Comparison of ENCODE assay signal across 9 mouse cellular contexts in the genomic region with DNA sequence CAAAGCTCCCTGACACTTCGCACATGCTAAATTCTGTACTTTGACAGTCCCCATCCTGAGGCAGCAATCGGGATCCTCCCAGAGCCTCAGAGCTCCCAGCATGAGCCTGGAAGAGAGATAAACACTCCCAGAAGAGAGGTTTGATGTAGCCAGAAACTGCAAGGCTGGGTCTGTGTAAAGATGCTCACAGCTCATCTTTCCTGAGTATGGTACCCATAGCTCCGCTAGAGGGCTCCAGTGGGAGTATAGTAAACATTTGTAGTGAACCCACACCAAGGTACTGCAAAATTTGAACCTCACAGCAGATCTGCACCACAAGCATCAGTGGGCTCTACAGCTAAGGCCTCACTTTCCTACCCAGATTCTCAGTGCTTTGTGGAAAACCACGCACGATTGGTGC. TPM values are rescaled to one million over a fixed set of nuclear protein-coding genes. Genes with fewer than 3 reads are reported as not detected.
DNase-seq lines count a peak whose midpoint lies in the region; ATAC-seq and TF ChIP-seq lines count a peak whose summit lies in the region.
"Had no signal": no experiment of that assay in that cellular context is flagged by ENCODE, and none has a peak within 500 bp of the region (broad histone marks: within the 10 kb centered on the region; RNA-seq: fewer than 3 reads in every experiment).

No protein-coding gene starts in this region.

- intact Hi-C loops in heart, postnatal 36 days (cut with DNase I) = loop anchor here (10.0 kb wide), 1 partner anchor 346 kb away; a partner anchor contains a TSS

- no peaks in the 10 kb centered on the region for H3K4me1 ChIP-seq in lung, postnatal 0 days (ENCODE audit: insufficient read depth, low read depth, low read length)

- TF ChIP-seq EP300 in lung, postnatal 0 days (IDR thresholded peaks at IDR 0.05) = no peak

- no peaks in the 10 kb centered on the region for H3K27me3 ChIP-seq in lung, postnatal 0 days (replicated peaks; ENCODE audit: insufficient read depth, low read length)

- 55% methylated on average over 5 of the region's 5 CpGs for whole genome bisulfite sequencing in lung, postnatal 0 days

- DNase-seq in heart, adult 11 months = peak; percentile 83
- DNase-seq in heart, postnatal 36 days = no peak
- DNase-seq in lung, postnatal 0 days (ENCODE audit: low spot score) = no peak
- no peak for DNase-seq in lung, adult 18-20 months
- DNase-seq in brain, adult 2 months (ENCODE audit: low read depth, low spot score) = peak; percentile 49
- peak; percentile 51 for DNase-seq in retina, postnatal 1 day
- DNase-seq in ovary, adult 18-20 months (ENCODE audit: low spot score) = no peak
- DNase-seq in gastrocnemius, adult 18-20 months (ENCODE audit: low spot score) = no peak
- DNase-seq: layer of hippocampus, postnatal 36 days had no signal

- H3K4me2 ChIP-seq in lung, postnatal 0 days (replicated peaks; ENCODE audit: low read depth, low read length) = no peak overlapping the region

- peak; percentile 50 for TF ChIP-seq CTCF in lung, postnatal 0 days (IDR thresholded peaks at IDR 0.05)

- ATAC-seq in lung, postnatal 0 days = no peak

- H3K4me3 ChIP-seq in lung, postnatal 0 days (ENCODE audit: low read depth, low read length) = no peak overlapping the region

- H3K36me3 ChIP-seq in lung, postnatal 0 days (ENCODE audit: insufficient read depth, low read length) = no peaks in the 10 kb centered on the region

- no peaks in the 10 kb centered on the region for H3K9me3 ChIP-seq in lung, postnatal 0 days (ENCODE audit: low read length)

- no peak overlapping the region for H3K9ac ChIP-seq in lung, postnatal 0 days (replicated peaks; ENCODE audit: low read depth)

- no peak overlapping the region for H3K27ac ChIP-seq in lung, postnatal 0 days (ENCODE audit: low read length)

RNA-seq across cellular contexts. Expression of a gene that starts 4.2 kb away (rescaled TPM):
- 100 to 1,000 TPM; 213 to 214 TPM for total RNA-seq in heart, postnatal 36 days (2021)
- polyA plus RNA-seq in lung, postnatal 0 days (2015; fragmentation: Nextera tagmentation; extraction: Ambion mirVana) = 193 and 194 TPM in 2 replicates
- total RNA-seq in gastrocnemius, adult 18-20 months (2021) = 100 to 1,000 TPM; 211 to 229 TPM

RNA-seq across cellular contexts. Expression of a gene that starts 56.4 kb away (rescaled TPM):
- total RNA-seq in heart, postnatal 36 days (2021) = 10 to 100 TPM; 81.0 to 86.1 TPM
- polyA plus RNA-seq in lung, postnatal 0 days (2015; fragmentation: Nextera tagmentation; extraction: Ambion mirVana) = 93.6 and 96.0 TPM in 2 replicates
- 10 to 100 TPM; 56.5 to 67.7 TPM for total RNA-seq in gastrocnemius, adult 18-20 months (2021)

Comparison
In these comparisons a context has a peak if more than half of its experiments do, and no peak if none do; other contexts are left out.
1. DNase-seq: peak in heart, adult 11 months (single experiment), brain, adult 2 months (single experiment) and retina, postnatal 1 day (single experiment); none in heart, postnatal 36 days (0 of 2), lung, postnatal 0 days (single experiment), lung, adult 18-20 months (0 of 2), ovary, adult 18-20 months (single experiment) and gastrocnemius, adult 18-20 months (single experiment).